Mouse (Mus musculus): ENCODE results near the gene Elmo3.

Elmo3 gene

GRCm38 (mm10) chr8:105353583-105354135, 48.3 kb downstream of the Elmo3 start:
- in situ Hi-C loops (cut with MboI): no loop called here

GRCm38 (mm10) chr8:105354549-105354948, 49.1 kb downstream of the Elmo3 start:
- in situ Hi-C loops (cut with MboI): no loop called here

GRCm38 (mm10) chr8:105355179-105356024, 50.0 kb downstream of the Elmo3 start:
- in situ Hi-C loops (cut with MboI): no loop called here

- in situ Hi-C loops (cut with MboI): no loop called here
These were observed 51.3 kb downstream of the Elmo3 start for GRCm38 (mm10) chr8:105356681-105357080.

- in situ Hi-C loops (cut with MboI): no loop called here
These were observed 53.8 kb downstream of the Elmo3 start for GRCm38 (mm10) chr8:105359208-105359607.

- in situ Hi-C loops (cut with MboI): no loop called here
These were observed 54.2 kb downstream of the Elmo3 start for GRCm38 (mm10) chr8:105359646-105360045.
